In the genomic region with DNA sequence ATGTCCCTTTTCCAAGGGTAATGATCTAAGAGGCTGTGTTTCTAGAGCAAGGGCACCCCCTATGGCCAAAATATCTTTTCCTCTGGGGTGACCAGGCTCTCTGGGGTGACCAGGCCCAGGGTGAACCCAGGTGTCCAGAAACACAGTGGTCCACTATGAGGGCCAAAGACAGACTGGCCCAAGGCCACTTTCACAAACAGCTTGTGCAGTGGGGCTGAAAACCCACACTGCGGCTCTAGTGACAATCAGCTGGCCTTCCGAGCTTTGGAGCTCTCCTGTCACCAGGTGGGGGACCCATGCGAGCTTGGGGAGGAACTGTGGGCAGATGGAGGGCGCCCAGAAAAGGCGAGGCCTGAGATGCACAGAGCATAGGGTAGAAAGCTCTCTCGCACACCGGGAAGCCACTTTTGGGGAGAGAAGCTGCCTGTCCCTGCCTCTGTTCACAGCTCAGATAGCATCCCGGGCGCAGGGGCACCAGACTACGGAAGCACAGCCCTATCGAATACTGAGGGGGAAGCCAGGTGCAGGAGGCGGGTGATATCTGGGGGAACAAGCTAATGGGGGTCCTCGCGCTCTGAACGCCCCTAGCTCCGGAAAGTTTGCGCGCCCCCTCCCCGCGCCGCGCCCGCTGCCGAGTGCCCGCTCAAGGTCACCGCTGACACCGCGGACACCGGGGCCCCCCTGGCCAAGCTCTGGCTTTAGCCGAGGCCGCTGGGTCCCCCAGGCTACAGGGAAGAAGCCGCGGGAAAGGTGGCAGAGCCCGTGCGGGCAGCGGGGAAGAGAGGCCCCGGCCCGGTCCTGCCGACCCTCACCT, we compare ENCODE assay signal across 7 mouse cellular contexts. TPM values are rescaled to one million over a fixed set of nuclear protein-coding genes. Genes with fewer than 3 reads are reported as not detected.
A peak's percentile ranks its signal among the peaks of the same experiment; 100 is the strongest.
DNase-seq lines count a peak whose midpoint lies in the region; ATAC-seq lines count a peak whose summit lies in the region.

No protein-coding gene starts in this region.

- peak overlapping the region; percentile 63 for H3K9ac ChIP-seq in hindbrain, embryonic 15.5 days

- peak overlapping the region; percentile 62 for H3K4me3 ChIP-seq in hindbrain, embryonic 15.5 days

- peak; percentile 49; the same call in 1 of the 2 replicates for ATAC-seq in hindbrain, embryonic 15.5 days (ENCODE audit: low FRiP score, low read depth)

- H3K4me1 ChIP-seq in hindbrain, embryonic 15.5 days (replicated peaks), result peaks cover 12% of the 10 kb centered on the region

- DNase-seq in thymus, postnatal 4 days, result peak; percentile 18
- DNase-seq in thymus, postnatal 0 days (ENCODE audit: low spot score), result no peak
- DNase-seq in embryo, embryonic 11 days, result peak; percentile 28
- DNase-seq in left cerebral cortex, postnatal 4 days, result peak; percentile 39
- peak; percentile 22 for DNase-seq in retina, adult 2 months (ENCODE audit: low read depth, low spot score)
- DNase-seq in urinary bladder, postnatal 36 days (ENCODE audit: low spot score in 2 of 2), result no peak

- H3K27ac ChIP-seq in hindbrain, embryonic 15.5 days (replicated peaks), result peak overlapping the region; percentile 37

- H3K27me3 ChIP-seq in hindbrain, embryonic 15.5 days, result peaks cover 7% of the 10 kb centered on the region

- H3K4me2 ChIP-seq in hindbrain, embryonic 15.5 days, result peak overlapping the region; percentile 89

- WGBS in hindbrain, embryonic 15.5 days, result 3% methylated on average over 33 of the region's 39 CpGs

- no peaks in the 10 kb centered on the region for H3K9me3 ChIP-seq in hindbrain, embryonic 15.5 days

- intact Hi-C loops in left cerebral cortex, postnatal 4 days (cut with DNase I), result loop anchor here (10.0 kb wide), 1 partner anchor 157 kb away; no protein-coding TSS in a partner anchor

- no peaks in the 10 kb centered on the region for H3K36me3 ChIP-seq in hindbrain, embryonic 15.5 days

RNA-seq across cellular contexts. Expression of a gene that starts 1.1 kb away (rescaled TPM):
- polyA plus RNA-seq in thymus, postnatal 0 days (2015; fragmentation: Nextera tagmentation; extraction: Ambion mirVana), result 0.10 and 0.21 TPM in 2 replicates
- polyA plus RNA-seq in hindbrain, embryonic 15.5 days (2015; fragmentation: Nextera tagmentation; extraction: Ambion mirVana), result 33.9 and 34.2 TPM in 2 replicates
- total RNA-seq in left cerebral cortex, postnatal 4 days (2021), result 100 to 1,000 TPM; 204 to 209 TPM

Comparison
In these comparisons a context has a peak if more than half of its experiments do, and no peak if none do; other contexts are left out.
1. DNase-seq: peak in thymus, postnatal 4 days (single experiment), embryo, embryonic 11 days (single experiment), left cerebral cortex, postnatal 4 days (single experiment) and retina, adult 2 months (single experiment); none in thymus, postnatal 0 days (single experiment) and urinary bladder, postnatal 36 days (0 of 2).
2. RNA of a gene that starts 1.1 kb away (polyA plus RNA-seq): 33.9 to 34.2 TPM in hindbrain, embryonic 15.5 days; 0.10 to 0.21 TPM in thymus, postnatal 0 days; every median in the first group is over 10 times any median in the second.